Mouse (Mus musculus) retina, postnatal 7 days (tissue): ENCODE data around the gene Kcnc1.

Experiments used
- DNase-seq: peaks from one replicate; pipeline ENCODE4 v3.0.0-alpha.2; 2012; ENCODE audit warnings: low read depth, low spot score

Gene Kcnc1

GRCm38 (mm10) chr7:46393718-46394511 lies 2.4 kb upstream of the Kcnc1 start:
- no peak for DNase-seq

DNA sequence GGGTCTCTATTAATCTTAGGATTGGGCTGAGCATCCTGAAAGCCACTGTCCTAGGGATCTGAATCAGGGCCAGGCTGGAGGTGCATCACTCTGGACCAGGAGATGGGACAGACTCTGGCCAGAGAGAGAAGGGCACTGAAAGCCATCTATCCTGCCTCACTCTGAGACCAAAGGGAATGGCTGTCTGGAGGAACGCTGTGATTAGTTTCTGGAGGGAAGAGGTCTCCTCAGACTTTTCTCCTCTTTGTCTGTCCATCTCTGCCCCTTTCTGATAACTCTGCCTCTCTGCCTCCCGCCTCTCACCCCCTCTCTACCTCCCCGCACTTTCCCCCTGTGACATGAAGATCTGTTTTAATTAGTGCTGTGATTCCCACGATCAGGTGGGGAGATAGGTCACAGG lies 1.4 kb upstream of the Kcnc1 start:
- no peak for DNase-seq

DNA sequence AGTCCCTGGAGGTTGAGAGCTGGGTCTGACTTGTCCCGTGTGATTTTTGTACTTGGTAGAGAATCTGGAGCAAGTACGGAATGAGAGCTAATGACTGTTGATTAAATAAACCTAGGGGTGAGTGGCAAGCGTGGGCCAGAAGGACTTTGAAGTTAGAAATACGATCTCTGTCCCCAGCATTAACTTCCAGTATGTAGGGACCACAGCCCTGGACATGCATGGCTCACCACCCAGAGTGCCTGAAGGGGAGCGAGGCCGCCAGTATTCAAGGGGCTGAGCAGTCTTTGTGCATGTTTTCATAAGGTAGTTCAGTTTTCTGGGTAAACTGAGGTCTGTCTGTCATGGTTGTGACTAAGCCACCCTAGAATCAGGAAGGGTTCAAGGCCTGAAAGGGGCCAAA lies 726 bp upstream of the Kcnc1 start:
- DNase-seq = no peak

GRCm38 (mm10) chr7:46396928-46397731 lies 833 bp downstream of the Kcnc1 start:
- peak; percentile 51 for DNase-seq

GRCm38 (mm10) chr7:46397732-46398333 lies 1.5 kb downstream of the Kcnc1 start:
- no peak for DNase-seq

- no peak for DNase-seq
Measured at GRCm38 (mm10) chr7:46398612-46399011, 2.3 kb downstream of the Kcnc1 start.

- no peak for DNase-seq
Measured at GRCm38 (mm10) chr7:46399676-46400075, 3.4 kb downstream of the Kcnc1 start.

DNA sequence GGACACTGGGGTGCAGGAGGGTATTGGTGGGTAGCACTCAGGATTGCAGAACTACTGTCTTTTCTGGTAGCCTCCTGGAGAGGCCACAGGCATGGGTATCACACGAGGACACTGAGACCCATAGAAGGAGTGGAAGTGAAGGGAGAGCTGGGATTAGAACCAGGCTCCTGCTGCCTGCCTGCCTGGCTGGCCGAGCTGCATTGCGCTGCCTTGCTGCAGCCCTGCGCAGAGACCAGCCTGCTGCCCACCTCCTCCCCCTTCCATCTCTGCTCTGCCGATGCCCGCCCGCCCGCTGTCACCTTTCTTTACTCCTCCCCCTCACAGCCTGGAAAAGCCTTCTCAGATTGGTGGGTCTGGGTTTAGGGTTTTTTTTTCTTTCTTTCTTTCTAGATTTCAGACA lies 4.0 kb downstream of the Kcnc1 start:
- no peak for DNase-seq

DNA sequence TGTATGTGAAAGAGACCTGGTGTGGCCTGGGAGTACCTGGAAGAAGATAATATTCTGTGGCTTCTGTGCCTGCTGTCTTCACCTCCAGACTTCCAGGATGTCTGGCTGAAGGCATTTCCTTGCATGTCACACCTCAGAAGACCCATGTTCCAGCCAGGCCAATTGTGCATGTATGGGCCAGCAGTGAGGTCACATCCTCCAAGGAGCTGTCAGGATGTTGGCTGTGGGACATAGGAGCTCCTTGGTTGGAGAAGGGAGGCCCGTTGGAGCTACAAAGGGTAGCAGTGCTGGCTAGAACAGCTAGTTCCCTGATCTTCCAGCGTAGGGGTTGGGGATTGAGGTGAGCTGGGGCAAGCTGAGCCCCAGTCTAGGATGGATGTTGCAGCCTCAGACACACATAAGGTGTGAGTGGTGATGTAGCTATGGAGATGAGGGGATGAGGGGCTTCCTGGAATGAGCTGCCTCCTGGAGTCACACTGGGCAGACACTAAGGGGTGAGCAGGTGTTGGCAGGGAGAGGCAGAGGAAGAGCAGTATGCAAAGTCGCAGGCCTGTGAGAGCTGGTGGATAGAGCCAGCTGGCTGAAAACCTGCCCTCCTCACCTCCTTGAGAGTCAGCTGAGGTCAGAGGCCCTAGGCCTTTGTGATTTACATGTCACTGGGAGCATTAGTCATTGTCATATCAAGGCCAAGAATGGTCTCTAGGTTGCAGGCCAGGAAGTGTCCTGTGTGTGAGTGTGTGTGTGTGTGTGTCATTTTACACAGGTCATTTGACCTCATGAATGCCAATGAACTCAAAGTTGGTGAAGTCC lies 5.3 kb downstream of the Kcnc1 start:
- DNase-seq = no peak

GRCm38 (mm10) chr7:46403616-46404485 lies 7.6 kb downstream of the Kcnc1 start:
- DNase-seq = no peak

DNA sequence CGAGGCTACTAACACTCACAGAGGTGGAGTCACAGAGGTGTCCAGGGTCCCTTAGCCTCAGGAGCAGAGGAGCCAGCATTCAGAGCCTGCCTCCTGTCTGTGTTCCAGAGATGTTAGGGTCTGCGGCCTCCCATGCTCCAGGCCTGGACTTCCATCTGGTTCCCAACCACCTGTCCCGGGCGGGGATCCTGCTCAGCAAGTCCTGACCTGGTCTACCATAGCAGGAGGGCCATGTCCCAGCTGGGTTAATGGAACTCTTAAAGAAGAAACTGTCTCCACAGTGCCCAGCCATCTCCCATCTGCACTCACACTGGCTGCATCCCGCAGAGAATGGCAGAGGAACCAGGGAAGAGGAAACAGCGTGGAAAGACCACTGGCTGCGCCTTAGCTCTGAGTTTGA lies 8.5 kb downstream of the Kcnc1 start:
- no peak for DNase-seq

DNA sequence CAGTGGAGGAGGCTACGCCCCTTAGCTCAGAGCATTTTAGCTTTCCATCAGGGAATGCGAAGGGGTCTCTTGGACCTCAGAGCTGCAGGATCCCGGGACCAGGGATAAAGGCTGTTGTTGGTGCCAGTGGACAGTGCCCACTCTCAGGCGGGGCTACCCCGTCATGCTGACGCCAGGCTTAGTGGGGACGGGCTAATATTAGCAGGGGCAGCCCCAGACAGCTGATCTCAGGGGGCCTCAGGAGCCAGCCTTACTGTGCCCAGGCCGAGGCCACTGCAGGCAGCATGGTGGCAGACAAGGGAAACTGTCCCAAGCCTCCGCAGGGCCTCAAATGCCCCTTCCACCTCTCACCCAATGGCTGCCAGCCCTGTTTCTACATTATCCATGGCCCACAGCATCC lies 12.3 kb downstream of the Kcnc1 start:
- DNase-seq = no peak

- no peak for DNase-seq
Measured at GRCm38 (mm10) chr7:46409204-46409789, 13.0 kb downstream of the Kcnc1 start.

GRCm38 (mm10) chr7:46410727-46411126 lies 14.4 kb downstream of the Kcnc1 start:
- DNase-seq = no peak

DNA sequence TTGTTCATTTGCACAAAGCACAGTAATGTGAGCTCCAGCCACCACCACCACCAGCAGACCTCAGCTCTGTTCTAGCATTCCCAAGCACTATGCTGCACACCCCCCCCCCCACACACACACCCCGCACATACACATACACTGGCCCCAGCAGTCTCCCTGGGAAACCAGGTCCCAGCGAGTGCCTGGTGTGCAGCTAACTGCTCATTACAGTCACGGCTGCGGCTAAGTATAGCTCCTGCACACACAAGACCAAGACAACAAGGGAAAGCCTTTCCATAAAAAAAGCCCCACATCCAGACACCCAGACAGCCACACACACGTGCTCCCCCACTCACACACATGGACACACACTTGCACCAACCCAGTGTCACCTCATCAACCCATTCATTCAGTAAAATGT lies 16.5 kb downstream of the Kcnc1 start:
- no peak for DNase-seq

DNA sequence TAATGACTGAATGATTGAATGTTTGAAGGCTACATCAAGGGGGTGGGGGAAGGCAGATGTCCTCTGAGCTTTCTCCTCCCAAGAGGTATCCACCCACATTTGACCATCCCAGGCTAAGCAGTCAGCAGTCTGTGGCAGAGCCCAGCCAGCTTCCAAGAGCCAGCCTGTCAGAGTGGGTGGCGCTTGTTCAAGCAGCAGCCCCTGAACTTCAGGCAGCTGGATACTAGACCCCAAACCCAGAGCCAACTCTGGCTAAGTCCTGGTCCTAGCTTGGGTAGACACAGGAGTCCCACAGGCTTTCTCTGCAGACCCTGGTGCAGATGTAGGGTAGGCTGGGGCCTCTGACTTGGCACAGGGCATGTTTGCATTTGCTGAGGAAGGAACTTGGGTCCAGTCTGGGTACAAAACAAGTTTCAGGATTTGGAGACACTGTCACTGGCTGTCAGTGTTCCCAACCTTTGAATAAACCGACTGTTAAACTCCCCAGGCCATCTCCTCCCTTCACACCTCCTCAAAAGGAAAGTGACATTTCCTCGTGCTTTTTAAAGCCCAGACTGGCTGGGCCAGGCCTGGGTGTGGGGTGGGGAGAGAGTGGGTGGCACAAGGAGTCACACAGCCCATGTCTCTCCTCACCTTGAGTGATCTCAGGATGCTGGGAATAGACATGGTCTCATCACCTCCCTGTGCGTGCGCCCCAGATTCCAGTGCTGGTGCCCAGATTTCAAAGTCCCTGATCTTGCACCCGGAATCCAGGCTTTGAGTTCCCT lies 17.8 kb downstream of the Kcnc1 start:
- no peak for DNase-seq

DNA sequence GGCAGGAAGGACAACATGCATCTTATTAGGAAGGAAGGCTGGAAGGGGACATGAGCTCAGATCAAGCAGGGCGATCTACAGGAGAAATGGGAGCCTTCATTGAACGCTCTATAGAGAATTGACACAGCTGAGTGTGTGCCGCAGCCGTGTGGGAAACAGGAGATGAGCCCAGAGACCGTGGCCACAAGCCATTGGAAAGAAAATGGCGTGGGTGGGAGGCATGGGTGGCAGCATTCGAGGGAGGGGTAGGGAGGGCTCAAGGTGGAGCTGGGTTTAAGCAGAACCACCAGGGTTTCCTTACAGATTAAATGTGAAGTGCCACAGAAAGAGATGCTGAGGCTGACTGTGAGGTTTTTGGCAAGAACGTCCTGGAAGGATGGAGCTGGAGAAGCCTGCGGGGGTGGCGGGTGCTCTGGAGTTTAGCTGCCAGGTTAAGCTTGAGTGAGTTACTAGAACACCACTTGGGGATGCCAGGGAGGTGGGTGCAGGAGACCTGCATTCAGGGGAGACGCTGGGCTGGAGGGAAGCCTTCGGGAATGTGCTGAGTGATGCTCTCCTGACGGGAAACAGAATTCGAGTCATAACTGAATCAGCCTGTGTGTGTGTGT lies 19.6 kb downstream of the Kcnc1 start:
- no peak for DNase-seq

GRCm38 (mm10) chr7:46417467-46417866 lies 21.2 kb downstream of the Kcnc1 start:
- DNase-seq = no peak

DNA sequence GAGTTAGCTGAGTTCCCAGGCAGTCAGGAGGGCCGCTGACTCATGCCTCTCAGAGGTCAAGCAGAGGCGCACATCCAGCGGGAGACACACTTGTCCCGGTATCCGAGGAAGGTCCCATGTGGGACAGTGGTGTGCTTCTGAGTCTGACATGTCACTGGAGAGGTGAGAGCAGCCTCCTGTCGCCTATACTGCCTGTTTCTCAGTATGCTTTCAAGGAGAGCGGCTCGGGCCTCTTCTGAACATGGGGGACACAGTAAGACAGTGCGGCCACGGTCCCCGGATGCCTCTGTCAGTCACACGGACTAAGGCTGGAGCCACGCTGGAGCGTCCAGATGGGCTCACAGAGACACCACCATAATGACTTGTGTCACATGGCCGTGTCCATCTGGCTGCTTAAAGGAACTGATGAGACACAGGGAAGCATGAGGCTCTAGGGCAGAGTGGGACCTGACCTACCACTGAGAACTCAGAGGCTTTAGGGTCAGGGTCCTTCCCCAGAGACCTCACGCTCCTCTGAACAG lies 21.9 kb downstream of the Kcnc1 start:
- no peak for DNase-seq
